Mouse (Mus musculus): ENCODE results near the gene Hyls1. TPM values are rescaled to one million over a fixed set of nuclear protein-coding genes. Genes with fewer than 3 reads are reported as not detected.

Gene Hyls1
- total and polyA plus RNA-seq, 3 experiments: 10.5 to 10.6 TPM; not detected in 1

- Histone ChIP-seq H3K9me3 (replicated peaks; ENCODE audit: insufficient read depth, low read length) (no peaks in the 10 kb centered on the region), H3K27me3 (ENCODE audit: control insufficient read depth in 1 of 2, insufficient read depth in 2 of 2, low read length in 2 of 2) (peaks cover 3 to 4% of the 10 kb centered on the region in 2 experiments; a peak in 3 of 4 replicates), H3K4me1 (ENCODE audit: control insufficient read depth in 1 of 2, insufficient read depth in 2 of 2, low read length in 2 of 2) (no peaks in the 10 kb centered on the region), H3K36me3 (ENCODE audit: control insufficient read depth in 1 of 2, insufficient read depth in 2 of 2, low read length in 2 of 2) (no peaks in the 10 kb centered on the region), H3K27ac (ENCODE audit: control insufficient read depth, low read depth, low read length) (no peak overlapping the region), H3K4me3 (ENCODE audit: control insufficient read depth in 1 of 2, insufficient read depth in 1 of 2, low read depth in 2 of 2, low read length in 2 of 2) (no peak overlapping the region), H3K79me2 (ENCODE audit: control insufficient read depth, insufficient read depth, low read length, poor library complexity) (no peaks in the 10 kb centered on the region), H3K9ac (ENCODE audit: control insufficient read depth, low read depth, low read length, poor library complexity, severe bottlenecking) (no peak overlapping the region)
- DNase-seq (ENCODE audit: low read depth, low spot score): no peak
- TF ChIP-seq KAT2A (conservative IDR thresholded peaks at IDR 0.05; ENCODE audit: low read depth, low read length): no peak
- no peak for TF ChIP-seq MAZ (IDR thresholded peaks at IDR 0.05; ENCODE audit: low read depth, low read length)
- no peak for TF ChIP-seq POLR2AphosphoS5 (IDR thresholded peaks at IDR 0.05; ENCODE audit: borderline replicate concordance, low read depth, low read length)
- TF ChIP-seq GABPA (IDR thresholded peaks at IDR 0.05; ENCODE audit: low read depth, low read length): no peak
- no peak for TF ChIP-seq ZNF384 (IDR thresholded peaks at IDR 0.05; ENCODE audit: low read depth, low read length)
- no peak for TF ChIP-seq UBTF (IDR thresholded peaks at IDR 0.05; ENCODE audit: borderline replicate concordance, insufficient read depth, low read depth, low read length)
- TF ChIP-seq TBP (IDR thresholded peaks at IDR 0.05; ENCODE audit: low read depth, low read length): no peak
- no peak for TF ChIP-seq ETS1 (IDR thresholded peaks at IDR 0.05; ENCODE audit: low read depth, low read length)
- no peak for TF ChIP-seq USF1 (IDR thresholded peaks at IDR 0.05; ENCODE audit: low read depth, low read length)
- no peak for TF ChIP-seq SIN3A (IDR thresholded peaks at IDR 0.05; ENCODE audit: low read length)
- TF ChIP-seq CHD2 (IDR thresholded peaks at IDR 0.05; ENCODE audit: low read length): no peak
- TF ChIP-seq E2F4 (IDR thresholded peaks at IDR 0.05; ENCODE audit: borderline replicate concordance, low read depth, low read length): no peak
Measured at GRCm38 (mm10) chr9:35520631-35521348, 49.4 kb downstream of the Hyls1 start.

GRCm38 (mm10) chr9:35518169-35518568, 52.0 kb downstream of the Hyls1 start, which contains the start of gene Gm1113:
Gene Gm1113, minus strand, starts transcription at chr9:35518269.
- no peaks in the 10 kb centered on the region for H3K79me2 ChIP-seq (ENCODE audit: control insufficient read depth, insufficient read depth, low read length, poor library complexity)
- no peaks in the 10 kb centered on the region for H3K36me3 ChIP-seq (ENCODE audit: control insufficient read depth in 1 of 2, insufficient read depth in 2 of 2, low read length in 2 of 2)
- peaks cover 3 to 8% of the 10 kb centered on the region in 2 experiments; a peak in 3 of 4 replicates for H3K27me3 ChIP-seq (ENCODE audit: control insufficient read depth in 1 of 2, insufficient read depth in 2 of 2, low read length in 2 of 2)
- no peaks in the 10 kb centered on the region for H3K4me1 ChIP-seq (ENCODE audit: control insufficient read depth in 1 of 2, insufficient read depth in 2 of 2, low read length in 2 of 2)
- H3K27ac ChIP-seq (ENCODE audit: control insufficient read depth, low read depth, low read length): no peak within 1 kb of the TSS
- DNase-seq (ENCODE audit: low read depth, low spot score): no peak
- TF ChIP-seq CHD2 (IDR thresholded peaks at IDR 0.05; ENCODE audit: low read length) (no peak), USF2 (IDR thresholded peaks at IDR 0.05; ENCODE audit: borderline replicate concordance in 1 of 2, insufficient read depth in 1 of 2, low read depth in 1 of 2, low read length in 2 of 2) (no peak), ETS1 (IDR thresholded peaks at IDR 0.05; ENCODE audit: low read depth, low read length) (no peak), POLR2A (IDR thresholded peaks at IDR 0.05; ENCODE audit: control insufficient read depth in 1 of 2, insufficient read depth in 1 of 2, low read depth in 1 of 2, low read length in 2 of 2, poor library complexity in 1 of 2) (no peak), ZMIZ1 (IDR thresholded peaks at IDR 0.05; ENCODE audit: low read depth, low read length) (no peak), MAX (IDR thresholded peaks at IDR 0.05; ENCODE audit: low read length) (no peak), TCF12 (IDR thresholded peaks at IDR 0.05; ENCODE audit: low read depth, low read length) (no peak), SIN3A (IDR thresholded peaks at IDR 0.05; ENCODE audit: low read length) (no peak), POLR2AphosphoS5 (IDR thresholded peaks at IDR 0.05; ENCODE audit: borderline replicate concordance, low read depth, low read length) (no peak), BHLHE40 (IDR thresholded peaks at IDR 0.05; ENCODE audit: borderline replicate concordance, low read depth, low read length) (no peak), GATA1 (IDR thresholded peaks at IDR 0.05; ENCODE audit: low read depth, low read length) (no peak)
- no peak within 1 kb of the TSS for H3K4me3 ChIP-seq (ENCODE audit: control insufficient read depth in 1 of 2, insufficient read depth in 1 of 2, low read depth in 2 of 2, low read length in 2 of 2)
- no peak within 1 kb of the TSS for H3K9ac ChIP-seq (ENCODE audit: control insufficient read depth, low read depth, low read length, poor library complexity, severe bottlenecking)
- no peaks in the 10 kb centered on the region for H3K9me3 ChIP-seq (replicated peaks; ENCODE audit: insufficient read depth, low read length)
